19 mouse cellular contexts compared by ENCODE assay signal in the genomic region with DNA sequence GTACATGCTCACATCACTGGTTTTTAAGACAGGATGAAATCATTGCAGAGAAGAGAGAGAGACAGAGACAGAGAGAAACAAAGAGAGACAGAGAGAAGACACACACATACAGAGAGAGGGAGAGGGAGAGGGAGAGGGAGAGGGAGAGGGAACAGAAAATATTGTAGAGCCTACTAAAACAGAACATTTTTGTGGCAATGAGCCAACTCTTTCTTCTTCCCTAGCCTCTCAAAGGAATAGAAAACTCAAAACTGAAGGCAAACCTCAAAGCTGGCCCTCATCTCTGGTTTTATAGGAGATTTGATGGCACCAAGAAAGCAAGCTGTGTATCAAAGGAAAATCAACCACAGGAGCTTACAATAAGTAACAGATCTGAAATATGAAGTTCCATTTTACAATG.
DNase-seq lines count a peak whose midpoint lies in the region; ATAC-seq and TF ChIP-seq lines count a peak whose summit lies in the region.
"Had no signal": no experiment of that assay in that cellular context is flagged by ENCODE, and none has a peak within 500 bp of the region (broad histone marks: within the 10 kb centered on the region; RNA-seq: fewer than 3 reads in every experiment).

No protein-coding gene starts in this region.

- H3K9ac ChIP-seq in lung, embryonic 14.5 days = no peak overlapping the region
- H3K9ac ChIP-seq: embryonic facial prominence, embryonic 13.5 days; hindbrain, embryonic 12.5 days; intestine, embryonic 15.5 days had no signal

- no peak overlapping the region for H3K4me3 ChIP-seq in lung, embryonic 14.5 days (ENCODE audit: low read depth, low read length)
- H3K4me3 ChIP-seq: embryonic facial prominence, embryonic 13.5 days; heart, embryonic 10.5 days; hindbrain, embryonic 12.5 days; intestine, embryonic 15.5 days had no signal

- no peak for ATAC-seq in lung, embryonic 14.5 days (ENCODE audit: insufficient read depth)
- ATAC-seq: forebrain, embryonic 16.5 days; intestine, embryonic 15.5 days had no signal

- no peak for TF ChIP-seq POLR2A in brain, embryonic 14.5 days (IDR thresholded peaks at IDR 0.05; ENCODE audit: borderline replicate concordance, extremely low read depth, insufficient read depth, insufficient read length, poor library complexity, severe bottlenecking)

- H3K27ac ChIP-seq in lung, embryonic 14.5 days (ENCODE audit: low read depth) = no peak overlapping the region
- H3K27ac ChIP-seq: embryonic facial prominence, embryonic 13.5 days; heart, embryonic 10.5 days; hindbrain, embryonic 12.5 days; intestine, embryonic 15.5 days had no signal

- no peak overlapping the region for H3K4me2 ChIP-seq in lung, embryonic 14.5 days
- H3K4me2 ChIP-seq: embryonic facial prominence, embryonic 13.5 days; hindbrain, embryonic 12.5 days; intestine, embryonic 15.5 days had no signal

- DNase-seq in heart, adult 11 months = peak; percentile 28
- no peak for DNase-seq in heart, adult 9 months (ENCODE audit: low spot score in 2 of 2)
- peak; percentile 51 for DNase-seq in lung, embryonic 14.5 days
- no peak for DNase-seq in lung, postnatal 14 days
- DNase-seq in brain, embryonic 14.5 days (ENCODE audit: low read depth) = peak; percentile 49
- no peak for DNase-seq in adrenal gland, postnatal 14 days
- DNase-seq: adrenal gland, adult 2 months; adrenal gland, postnatal 36 days; cerebellum, adult 11-12 months; cerebellum, adult 9-10 months; cerebellum, postnatal 25 days; gastrocnemius, postnatal 25 days; heart, postnatal 10 days; heart, postnatal 4 days had no signal

- no peaks in the 10 kb centered on the region for H3K36me3 ChIP-seq in lung, embryonic 14.5 days (ENCODE audit: insufficient read depth)
- H3K36me3 ChIP-seq: embryonic facial prominence, embryonic 13.5 days; heart, embryonic 10.5 days; hindbrain, embryonic 12.5 days; intestine, embryonic 15.5 days had no signal

- H3K4me1 ChIP-seq in lung, embryonic 14.5 days (ENCODE audit: insufficient read depth) = no peaks in the 10 kb centered on the region
- H3K4me1 ChIP-seq: embryonic facial prominence, embryonic 13.5 days; heart, embryonic 10.5 days; hindbrain, embryonic 12.5 days; intestine, embryonic 15.5 days had no signal

- no peak for TF ChIP-seq CTCF in lung, embryonic 14.5 days (IDR thresholded peaks at IDR 0.05; ENCODE audit: low read depth)
- no peak for TF ChIP-seq CTCF in brain, embryonic 14.5 days (IDR thresholded peaks at IDR 0.05; ENCODE audit: borderline replicate concordance, extremely low read depth, insufficient read depth, insufficient read length)

- no peaks in the 10 kb centered on the region for H3K9me3 ChIP-seq in lung, embryonic 14.5 days (ENCODE audit: low read depth, low read length)
- H3K9me3 ChIP-seq: embryonic facial prominence, embryonic 13.5 days; heart, embryonic 10.5 days; hindbrain, embryonic 12.5 days; intestine, embryonic 15.5 days had no signal

- H3K27me3 ChIP-seq in lung, embryonic 14.5 days (ENCODE audit: insufficient read depth, low read length) = no peaks in the 10 kb centered on the region
- H3K27me3 ChIP-seq: embryonic facial prominence, embryonic 13.5 days; hindbrain, embryonic 12.5 days; intestine, embryonic 15.5 days had no signal

Comparison
In these comparisons a context has a peak if more than half of its experiments do, and no peak if none do; other contexts are left out.
1. DNase-seq: peak in heart, adult 11 months (single experiment), lung, embryonic 14.5 days (single experiment) and brain, embryonic 14.5 days (single experiment); none in heart, adult 9 months (0 of 2), lung, postnatal 14 days (single experiment) and adrenal gland, postnatal 14 days (single experiment).